Mouse (Mus musculus) MEL (cell line): ENCODE measurements around the gene Galnt10. TPM values are rescaled to one million over a fixed set of nuclear protein-coding genes. Genes with fewer than 3 reads are reported as not detected.

Experiments
- DNase-seq: peaks from one replicate; pipeline ENCODE4 v3.0.0; 2011; ENCODE audit warnings: low read depth, low spot score
- H3K27ac ChIP-seq: 2 replicates; pipeline ENCODE4 v1.5.1; 2012; ENCODE audit warnings: low read depth, mild to moderate bottlenecking, control low read depth, low read length, moderate library complexity; ENCODE audit not compliant: control insufficient read depth
- H3K27me3 ChIP-seq, 2 experiments: fragments of 150-350 bp in 1 of 2; sonication (generic) in 1 of 2; 2 replicates each; pipeline ENCODE4 v1.6.1; 2012; ENCODE audit warnings: low read length in 2 of 2, mild to moderate bottlenecking in 2 of 2, improper control_type of control experiment in 1 of 2, moderate library complexity in 1 of 2; ENCODE audit not compliant: insufficient read depth in 2 of 2, control insufficient read depth in 1 of 2
- H3K36me3 ChIP-seq, 2 experiments: 2 replicates each; pipeline ENCODE4 v1.6.1; 2012 to 2014; ENCODE audit warnings: low read length in 2 of 2, improper control_type of control experiment in 1 of 2, inconsistent platforms in 1 of 2, mild to moderate bottlenecking in 1 of 2; ENCODE audit not compliant: insufficient read depth in 2 of 2, control insufficient read depth in 1 of 2
- H3K4me1 ChIP-seq, 2 experiments: fragments of 150-350 bp in 1 of 2; sonication (generic) in 1 of 2; 2 replicates each; pipeline ENCODE4 v1.6.1; 2012; ENCODE audit warnings: low read length in 2 of 2, improper control_type of control experiment in 1 of 2, mild to moderate bottlenecking in 1 of 2; ENCODE audit not compliant: insufficient read depth in 2 of 2, control insufficient read depth in 1 of 2
- H3K4me3 ChIP-seq, 2 experiments: fragments of 150-350 bp in 1 of 2; sonication (generic) in 1 of 2; 2 replicates each; pipeline ENCODE4 v1.5.1; 2012; ENCODE audit warnings: low read depth in 2 of 2, low read length in 2 of 2, mild to moderate bottlenecking in 2 of 2, moderate library complexity in 2 of 2, control low read depth in 1 of 2, improper control_type of control experiment in 1 of 2; ENCODE audit not compliant: control insufficient read depth in 1 of 2, insufficient read depth in 1 of 2
- H3K79me2 ChIP-seq: 2 replicates; pipeline ENCODE4 v1.6.1; 2012; ENCODE audit warnings: mild to moderate bottlenecking, low read length, moderate library complexity; ENCODE audit not compliant: control insufficient read depth, poor library complexity, insufficient read depth
- H3K9ac ChIP-seq: 2 replicates; pipeline ENCODE4 v1.6.1; 2012; ENCODE audit warnings: low read depth, mild to moderate bottlenecking, control low read depth, low read length, moderate library complexity; ENCODE audit not compliant: control insufficient read depth, poor library complexity, severe bottlenecking
- H3K9me3 ChIP-seq: fragments of 150-350 bp; sonication (generic); replicated peaks from 2 replicates; pipeline ENCODE4 v1.6.1; 2012; ENCODE audit warnings: mild to moderate bottlenecking, low read length, improper control_type of control experiment, moderate library complexity; ENCODE audit not compliant: insufficient read depth
- BHLHE40 ChIP-seq: IDR thresholded peaks from 2 replicates; pipeline ENCODE4 v1.6.1; 2012; ENCODE audit warnings: low read depth, mild to moderate bottlenecking, inconsistent platforms, low read length, improper control_type of control experiment, borderline replicate concordance
- CHD1 ChIP-seq: IDR thresholded peaks from 2 replicates; pipeline ENCODE4 v1.6.1; 2012; ENCODE audit warnings: low read depth, mild to moderate bottlenecking, inconsistent platforms, low read length, improper control_type of control experiment
- CHD2 ChIP-seq: IDR thresholded peaks from 2 replicates; pipeline ENCODE4 v1.6.1; 2011; ENCODE audit warnings: low read length, improper control_type of control experiment
- CTCF ChIP-seq, 3 experiments: IDR thresholded peaks in 2 of 3; conservative IDR thresholded peaks in 1 of 3; 2 replicates each; pipeline ENCODE4 v1.5.1; 2011 to 2012; ENCODE audit warnings: low read length in 3 of 3, low read depth in 2 of 3, mild to moderate bottlenecking in 2 of 3, improper control_type of control experiment in 1 of 3, inconsistent platforms in 1 of 3, mixed read lengths in 1 of 3, moderate library complexity in 1 of 3; ENCODE audit not compliant: control insufficient read depth in 1 of 3, insufficient read depth in 1 of 3, poor library complexity in 1 of 3, severe bottlenecking in 1 of 3
- E2F4 ChIP-seq: IDR thresholded peaks from 2 replicates; pipeline ENCODE4 v1.6.1; 2011; ENCODE audit warnings: low read depth, low read length, improper control_type of control experiment, borderline replicate concordance
- GABPA ChIP-seq: IDR thresholded peaks from 2 replicates; pipeline ENCODE4 v1.6.1; 2012; ENCODE audit warnings: low read depth, mild to moderate bottlenecking, inconsistent platforms, low read length, improper control_type of control experiment, moderate library complexity
- GATA1 ChIP-seq: IDR thresholded peaks from 2 replicates; pipeline ENCODE4 v1.6.1; 2011; ENCODE audit warnings: low read depth, low read length, improper control_type of control experiment
- HCFC1 ChIP-seq: IDR thresholded peaks from 2 replicates; pipeline ENCODE4 v1.6.1; 2012; ENCODE audit warnings: low read depth, mild to moderate bottlenecking, inconsistent platforms, low read length, improper control_type of control experiment, moderate library complexity
- JUND ChIP-seq: IDR thresholded peaks from 2 replicates; pipeline ENCODE4 v1.6.1; 2011; ENCODE audit warnings: low read depth, mild to moderate bottlenecking, improper control_type of control experiment, low read length
- KAT2A ChIP-seq: conservative IDR thresholded peaks from 2 replicates; pipeline ENCODE4 v1.6.1; 2012; ENCODE audit warnings: low read depth, low read length, improper control_type of control experiment, inconsistent platforms
- MAZ ChIP-seq: IDR thresholded peaks from 2 replicates; pipeline ENCODE4 v1.6.1; 2012; ENCODE audit warnings: low read depth, mild to moderate bottlenecking, inconsistent platforms, low read length, improper control_type of control experiment
- MEF2A ChIP-seq: IDR thresholded peaks from 2 replicates; pipeline ENCODE4 v1.6.1; 2014; ENCODE audit warnings: low read depth, mild to moderate bottlenecking, inconsistent platforms, low read length, improper control_type of control experiment; ENCODE audit not compliant: poor library complexity, insufficient replicate concordance, severe bottlenecking; ENCODE audit errors: extremely low read depth
- MYC ChIP-seq: IDR thresholded peaks from 2 replicates; pipeline ENCODE4 v1.6.1; 2011; ENCODE audit warnings: low read depth, mild to moderate bottlenecking, low read length, improper control_type of control experiment, moderate library complexity
- NRF1 ChIP-seq: IDR thresholded peaks from 2 replicates; pipeline ENCODE4 v1.6.1; 2014; ENCODE audit warnings: low read depth, mild to moderate bottlenecking, inconsistent platforms, low read length, improper control_type of control experiment, moderate library complexity; ENCODE audit not compliant: poor library complexity, insufficient read depth, severe bottlenecking
- POLR2A ChIP-seq, 2 experiments: IDR thresholded peaks; 2 replicates each; pipeline ENCODE4 v1.6.1; 2011 to 2012; ENCODE audit warnings: low read length in 2 of 2, mild to moderate bottlenecking in 2 of 2, control low read depth in 1 of 2, improper control_type of control experiment in 1 of 2, low read depth in 1 of 2, moderate library complexity in 1 of 2; ENCODE audit not compliant: control insufficient read depth in 1 of 2, insufficient read depth in 1 of 2, poor library complexity in 1 of 2
- POLR2AphosphoS5 ChIP-seq: IDR thresholded peaks from 2 replicates; pipeline ENCODE4 v1.6.1; 2012; ENCODE audit warnings: low read depth, borderline replicate concordance, mild to moderate bottlenecking, inconsistent platforms, low read length, moderate library complexity, mixed read lengths
- RAD21 ChIP-seq: IDR thresholded peaks from 2 replicates; pipeline ENCODE4 v1.6.1; 2011; ENCODE audit warnings: mild to moderate bottlenecking, low read depth, low read length, improper control_type of control experiment
- RCOR1 ChIP-seq: IDR thresholded peaks from 2 replicates; pipeline ENCODE4 v1.6.1; 2012; ENCODE audit warnings: low read depth, mild to moderate bottlenecking, inconsistent platforms, low read length, improper control_type of control experiment
- SIN3A ChIP-seq: IDR thresholded peaks from 2 replicates; pipeline ENCODE4 v1.6.1; 2012; ENCODE audit warnings: low read length, improper control_type of control experiment, inconsistent platforms
- TAL1 ChIP-seq: IDR thresholded peaks from 2 replicates; pipeline ENCODE4 v1.6.1; 2012; ENCODE audit warnings: mild to moderate bottlenecking, inconsistent platforms, low read length, moderate library complexity, mixed read lengths
- TBP ChIP-seq: IDR thresholded peaks from 2 replicates; pipeline ENCODE4 v1.8.0; 2011; ENCODE audit warnings: low read depth, low read length, improper control_type of control experiment
- TCF12 ChIP-seq: IDR thresholded peaks from 2 replicates; pipeline ENCODE4 v1.6.1; 2014; ENCODE audit warnings: low read depth, mild to moderate bottlenecking, inconsistent platforms, low read length, improper control_type of control experiment, moderate library complexity
- UBTF ChIP-seq: IDR thresholded peaks from 2 replicates; pipeline ENCODE4 v1.6.1; 2012; ENCODE audit warnings: low read depth, mild to moderate bottlenecking, inconsistent platforms, low read length, improper control_type of control experiment, moderate library complexity, borderline replicate concordance; ENCODE audit not compliant: insufficient read depth
- USF1 ChIP-seq: IDR thresholded peaks from 2 replicates; pipeline ENCODE4 v1.6.1; 2014; ENCODE audit warnings: low read depth, mild to moderate bottlenecking, inconsistent platforms, low read length, improper control_type of control experiment, moderate library complexity
- ZC3H11A ChIP-seq: IDR thresholded peaks from 2 replicates; pipeline ENCODE4 v1.6.1; 2012; ENCODE audit warnings: low read depth, mild to moderate bottlenecking, inconsistent platforms, low read length, improper control_type of control experiment
- ZMIZ1 ChIP-seq: IDR thresholded peaks from 2 replicates; pipeline ENCODE4 v1.6.1; 2012; ENCODE audit warnings: low read depth, mild to moderate bottlenecking, inconsistent platforms, low read length, improper control_type of control experiment, moderate library complexity
- ZNF384 ChIP-seq: IDR thresholded peaks from 2 replicates; pipeline ENCODE4 v1.6.1; 2012; ENCODE audit warnings: low read depth, mild to moderate bottlenecking, inconsistent platforms, low read length, improper control_type of control experiment
- polyA plus RNA-seq, 2 experiments: library from polyadenylated mRNA; stranded (reverse) in 1 of 2; unstranded in 1 of 2; fragments of >175 nt in 1 of 2; fragments of >200 nt in 1 of 2; gene quantifications; 2 replicates each; pipeline versions ENCODE4 v1.2.1 to v1.2.4; 2012; ENCODE audit warnings: low replicate concordance in 2 of 2, low read depth in 1 of 2; ENCODE audit not compliant: insufficient read length in 2 of 2, insufficient read depth in 1 of 2, missing spikeins in 1 of 2
- total RNA-seq: library from RNA; depleted of rRNA; stranded (reverse); fragments of 300-350 nt; gene quantifications from 2 replicates; pipeline ENCODE4 v1.2.3, GENCODE M21; 2012

Galnt10 gene
- total and polyA plus RNA-seq, 3 experiments, result 26.7 to 27.4 TPM; not detected in 1

- Histone ChIP-seq H3K27me3 (no peaks in the 10 kb centered on the region), H3K4me1 (peaks cover 4 to 24% of the 10 kb centered on the region in 2 experiments)
- DNase-seq, result peak; percentile 74
Observed at GRCm38 (mm10) chr11:57800266-57800951, 155.2 kb downstream of the Galnt10 start.

GRCm38 (mm10) chr11:57800971-57801765 lies 155.9 kb downstream of the Galnt10 start, which contains the start of gene Sap30l:
Sap30l (plus strand) TSS chr11:57801637.
- Histone ChIP-seq H3K79me2 (peaks cover 26% of the 10 kb centered on the region), H3K36me3 (peaks cover 0 to 22% of the 10 kb centered on the region in 2 experiments; a peak in 2 of 4 replicates), H3K4me1 (peaks cover 4 to 24% of the 10 kb centered on the region in 2 experiments), H3K27me3 (no peaks in the 10 kb centered on the region), H3K9me3 (no peaks in the 10 kb centered on the region), H3K27ac (peak within 1 kb of the TSS; percentile 52), H3K9ac (peak within 1 kb of the TSS; percentile 83), H3K4me3 (peak within 1 kb of the TSS; percentile 81 to 96)
- peak; percentile 98 for DNase-seq
- TF ChIP-seq SIN3A, result peak; percentile 85
- no peak for TF ChIP-seq MYC
- no peak for TF ChIP-seq RAD21
- no peak for TF ChIP-seq E2F4
- peak; percentile 71; the same call in 1 of the 2 replicates for TF ChIP-seq CHD1
- no peak for TF ChIP-seq USF1
- TF ChIP-seq RCOR1, result no peak
- TF ChIP-seq HCFC1, result peak; percentile 82
- TF ChIP-seq TCF12, result peak; percentile 62; the same call in 1 of the 2 replicates
- peak; percentile 91 for TF ChIP-seq TBP
- TF ChIP-seq TAL1, result no peak
- TF ChIP-seq GABPA, result no peak
- TF ChIP-seq MEF2A, result no peak
- TF ChIP-seq KAT2A, result no peak; the same call in 1 of the 2 replicates
- TF ChIP-seq POLR2AphosphoS5, result no peak
- no peak for TF ChIP-seq ZC3H11A
- no peak for TF ChIP-seq BHLHE40
- no peak for TF ChIP-seq ZNF384
- TF ChIP-seq UBTF, result no peak
- peak; percentile 96 for TF ChIP-seq MAZ
- peak; percentile 89 to 95 for TF ChIP-seq POLR2A (IDR thresholded peaks at IDR 0.05; ENCODE audit: control insufficient read depth in 1 of 2, insufficient read depth in 1 of 2, low read depth in 1 of 2, low read length in 2 of 2, poor library complexity in 1 of 2)
- TF ChIP-seq ZMIZ1, result peak; percentile 90; the same call in 1 of the 2 replicates
- TF ChIP-seq JUND, result no peak
- TF ChIP-seq NRF1, result 0 out of 2 replicates have a peak, but pooled peaks have one; percentile 39
- TF ChIP-seq CTCF (IDR thresholded peaks at IDR 0.05 in 2 of 3, conservative IDR thresholded peaks at IDR 0.05 in 1 of 3; ENCODE audit: control insufficient read depth in 1 of 3, insufficient read depth in 1 of 3, low read depth in 2 of 3, low read length in 3 of 3, poor library complexity in 1 of 3, severe bottlenecking in 1 of 3), result 0 out of 6 replicates have a peak, but pooled peaks of 1 of the 3 experiments have one; percentile 7
- TF ChIP-seq GATA1, result no peak
- peak; percentile 83 for TF ChIP-seq CHD2

More at GRCm38 (mm10) chr11:57800266-57800951, 155.2 kb downstream of the Galnt10 start:
- no peak overlapping the region for H3K27ac ChIP-seq
- peaks cover 26% of the 10 kb centered on the region for H3K79me2 ChIP-seq
- H3K36me3 ChIP-seq, result peaks cover 0 to 22% of the 10 kb centered on the region in 2 experiments; a peak in 2 of 4 replicates
- H3K9me3 ChIP-seq, result no peaks in the 10 kb centered on the region
- no peak for TF ChIP-seq TCF12
- 0 out of 2 replicates have a peak, but pooled peaks have one; percentile 4 for TF ChIP-seq UBTF
- peak overlapping the region; percentile 74 for H3K9ac ChIP-seq
- peak overlapping the region; percentile 81 to 96 for H3K4me3 ChIP-seq
